Mouse (Mus musculus): ENCODE results near the gene Twist2. TPM values are rescaled to one million over a fixed set of nuclear protein-coding genes. Genes with fewer than 3 reads are reported as not detected.

The Twist2 gene
- polyA plus RNA-seq, 1 experiment from 2014 or later = 3.5 TPM

DNA sequence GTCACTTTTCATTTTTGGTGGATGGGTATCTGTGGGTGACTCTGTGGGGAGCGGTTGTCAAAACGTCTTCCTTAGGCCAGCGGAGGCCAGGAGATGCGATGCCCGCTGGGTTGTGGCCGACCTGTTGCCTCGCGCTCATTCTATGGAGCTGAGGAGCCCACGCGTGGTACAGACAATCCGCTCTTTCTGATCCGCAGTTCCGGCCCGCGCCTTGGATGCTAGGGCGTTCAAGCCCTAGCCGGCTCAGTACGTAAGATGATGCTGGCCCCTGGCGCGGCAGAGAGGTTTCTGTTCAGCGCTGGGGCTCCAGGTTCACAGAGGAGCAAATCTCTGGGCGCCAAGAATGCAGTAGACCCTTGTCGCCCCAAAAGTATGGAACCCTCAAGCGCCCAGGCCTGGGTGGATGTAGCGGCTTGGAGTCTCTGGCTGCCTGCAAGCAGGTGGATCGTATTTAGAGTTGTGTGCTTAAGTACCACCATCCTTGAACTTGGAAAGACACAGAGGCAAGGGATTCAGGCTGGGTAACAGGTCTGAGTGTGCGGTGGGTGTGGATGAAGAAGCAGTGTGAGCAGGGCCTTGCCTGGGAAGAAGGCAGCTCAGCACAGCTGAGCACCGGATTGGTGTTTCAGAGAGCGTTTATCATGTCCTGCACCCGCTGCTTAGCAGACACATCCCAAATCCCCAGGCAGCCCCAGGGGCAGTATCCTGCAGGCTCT lies 1.3 kb downstream of the Twist2 start:
- peak overlapping the region; percentile 64 for H3K9ac ChIP-seq (ENCODE audit: low read depth, low read length)
- H3K4me2 ChIP-seq (ENCODE audit: low read length) = peak overlapping the region; percentile 75
- 6% methylated on average over 30 of the region's 30 CpGs for WGBS
- peaks cover 14% of the 10 kb centered on the region for H3K4me1 ChIP-seq (ENCODE audit: control insufficient read depth, insufficient read depth, low read length)
- no peak overlapping the region for H3K27ac ChIP-seq (ENCODE audit: low read length)
- ATAC-seq = 0 out of 2 replicates have a peak, but pooled peaks have one; percentile 53
- H3K36me3 ChIP-seq (ENCODE audit: control insufficient read depth, insufficient read depth, low read length) = no peaks in the 10 kb centered on the region
- peaks cover 46% of the 10 kb centered on the region for H3K27me3 ChIP-seq (ENCODE audit: control insufficient read depth, insufficient read depth, low read depth, low read length)
- no peaks in the 10 kb centered on the region for H3K9me3 ChIP-seq (replicated peaks; ENCODE audit: control insufficient read depth, low read length, poor library complexity, severe bottlenecking)
- H3K4me3 ChIP-seq (ENCODE audit: low read depth, low read length) = peak overlapping the region; percentile 51

GRCm38 (mm10) chr1:91803416-91803815 lies 2.2 kb downstream of the Twist2 start:
- 80% methylated on average over 6 of the region's 6 CpGs for WGBS
- Histone ChIP-seq H3K9ac (ENCODE audit: low read depth, low read length) (no peak overlapping the region), H3K27me3 (ENCODE audit: control insufficient read depth, insufficient read depth, low read depth, low read length) (peaks cover 46% of the 10 kb centered on the region), H3K4me1 (ENCODE audit: control insufficient read depth, insufficient read depth, low read length) (peaks cover 14% of the 10 kb centered on the region), H3K36me3 (ENCODE audit: control insufficient read depth, insufficient read depth, low read length) (no peaks in the 10 kb centered on the region), H3K9me3 (replicated peaks; ENCODE audit: control insufficient read depth, low read length, poor library complexity, severe bottlenecking) (no peaks in the 10 kb centered on the region), H3K27ac (ENCODE audit: low read length) (no peak overlapping the region), H3K4me3 (ENCODE audit: low read depth, low read length) (no peak overlapping the region), H3K4me2 (ENCODE audit: low read length) (no peak overlapping the region)
- ATAC-seq = no peak

- H3K4me2 ChIP-seq (ENCODE audit: low read length) = no peak overlapping the region
- 88% methylated on average over 3 of the region's 3 CpGs for WGBS
Measured at GRCm38 (mm10) chr1:91816067-91816466, 14.8 kb downstream of the Twist2 start.

DNA sequence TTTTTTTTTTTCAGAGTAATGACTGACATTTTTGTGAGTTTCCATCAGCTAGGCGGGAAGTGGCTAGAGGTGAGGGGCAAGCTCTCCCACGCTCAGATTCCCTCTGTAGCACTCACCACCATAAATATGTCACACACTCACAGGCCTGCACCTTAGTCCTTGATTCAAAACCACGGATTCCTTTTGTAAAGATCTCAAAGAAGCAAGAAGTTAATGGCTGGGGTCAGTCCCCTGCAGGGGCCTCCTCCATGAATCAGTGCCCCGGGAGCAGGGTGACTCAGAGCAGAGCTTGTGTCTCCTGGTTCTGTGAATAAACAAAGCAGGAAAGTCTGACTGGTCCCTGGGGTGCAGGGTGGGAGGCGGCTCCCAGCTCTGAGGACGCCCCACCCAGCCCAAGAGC lies 15.3 kb downstream of the Twist2 start:
- Histone ChIP-seq H3K4me3 (ENCODE audit: low read depth, low read length) (no peak overlapping the region), H3K4me2 (ENCODE audit: low read length) (no peak overlapping the region), H3K9me3 (replicated peaks; ENCODE audit: control insufficient read depth, low read length, poor library complexity, severe bottlenecking) (no peaks in the 10 kb centered on the region), H3K9ac (ENCODE audit: low read depth, low read length) (no peak overlapping the region), H3K36me3 (ENCODE audit: control insufficient read depth, insufficient read depth, low read length) (no peaks in the 10 kb centered on the region), H3K27ac (ENCODE audit: low read length) (no peak overlapping the region), H3K4me1 (ENCODE audit: control insufficient read depth, insufficient read depth, low read length) (no peaks in the 10 kb centered on the region), H3K27me3 (ENCODE audit: control insufficient read depth, insufficient read depth, low read depth, low read length) (no peaks in the 10 kb centered on the region)
- 47% methylated on average over 6 of the region's 6 CpGs for WGBS
- ATAC-seq = no peak

More at GRCm38 (mm10) chr1:91816067-91816466, 14.8 kb downstream of the Twist2 start:
- H3K9me3 ChIP-seq (replicated peaks; ENCODE audit: control insufficient read depth, low read length, poor library complexity, severe bottlenecking) = no peaks in the 10 kb centered on the region
- no peaks in the 10 kb centered on the region for H3K36me3 ChIP-seq (ENCODE audit: control insufficient read depth, insufficient read depth, low read length)
- H3K9ac ChIP-seq (ENCODE audit: low read depth, low read length) = no peak overlapping the region
- no peaks in the 10 kb centered on the region for H3K27me3 ChIP-seq (ENCODE audit: control insufficient read depth, insufficient read depth, low read depth, low read length)
- no peaks in the 10 kb centered on the region for H3K4me1 ChIP-seq (ENCODE audit: control insufficient read depth, insufficient read depth, low read length)
- no peak overlapping the region for H3K4me3 ChIP-seq (ENCODE audit: low read depth, low read length)
- no peak for ATAC-seq
- no peak overlapping the region for H3K27ac ChIP-seq (ENCODE audit: low read length)

- no peak for ATAC-seq
Measured at GRCm38 (mm10) chr1:91819237-91819636, 18.0 kb downstream of the Twist2 start.

DNA sequence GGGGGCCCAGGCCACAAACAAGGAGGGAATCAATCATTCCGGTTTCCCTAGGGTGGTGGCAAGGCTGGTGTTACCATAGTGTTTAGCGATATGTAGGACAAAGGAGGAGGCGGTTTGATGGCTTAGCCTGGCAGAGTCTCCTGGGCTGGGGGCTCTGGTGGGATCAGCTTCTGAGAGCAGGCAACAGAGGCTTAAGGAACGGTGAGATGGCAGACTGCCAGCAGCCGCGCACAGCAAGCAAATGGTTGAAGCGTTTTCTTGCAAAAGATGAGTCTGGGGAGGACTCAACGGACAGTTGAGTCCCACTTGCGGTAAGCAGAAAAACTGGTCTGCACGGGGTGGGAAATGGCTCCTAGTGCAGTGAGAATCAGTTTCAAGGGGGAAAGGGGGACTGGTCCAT lies 19.3 kb downstream of the Twist2 start:
- 52% methylated on average over 10 of the region's 10 CpGs for WGBS
- H3K36me3 ChIP-seq (ENCODE audit: control insufficient read depth, insufficient read depth, low read length) = no peaks in the 10 kb centered on the region
- no peak overlapping the region for H3K4me3 ChIP-seq (ENCODE audit: low read depth, low read length)
- no peak for ATAC-seq
- no peaks in the 10 kb centered on the region for H3K27me3 ChIP-seq (ENCODE audit: control insufficient read depth, insufficient read depth, low read depth, low read length)
- no peaks in the 10 kb centered on the region for H3K9me3 ChIP-seq (replicated peaks; ENCODE audit: control insufficient read depth, low read length, poor library complexity, severe bottlenecking)
- H3K27ac ChIP-seq (ENCODE audit: low read length) = no peak overlapping the region
- no peaks in the 10 kb centered on the region for H3K4me1 ChIP-seq (ENCODE audit: control insufficient read depth, insufficient read depth, low read length)
- H3K4me2 ChIP-seq (ENCODE audit: low read length) = no peak overlapping the region; the same call in 1 of the 2 replicates
- no peak overlapping the region for H3K9ac ChIP-seq (ENCODE audit: low read depth, low read length)

More at GRCm38 (mm10) chr1:91819237-91819636, 18.0 kb downstream of the Twist2 start:
- no peak overlapping the region for H3K4me2 ChIP-seq (ENCODE audit: low read length)
- no peaks in the 10 kb centered on the region for H3K4me1 ChIP-seq (ENCODE audit: control insufficient read depth, insufficient read depth, low read length)
- H3K27me3 ChIP-seq (ENCODE audit: control insufficient read depth, insufficient read depth, low read depth, low read length) = no peaks in the 10 kb centered on the region
- no peak overlapping the region for H3K4me3 ChIP-seq (ENCODE audit: low read depth, low read length)
- no peaks in the 10 kb centered on the region for H3K36me3 ChIP-seq (ENCODE audit: control insufficient read depth, insufficient read depth, low read length)
- no peaks in the 10 kb centered on the region for H3K9me3 ChIP-seq (replicated peaks; ENCODE audit: control insufficient read depth, low read length, poor library complexity, severe bottlenecking)
- H3K9ac ChIP-seq (ENCODE audit: low read depth, low read length) = no peak overlapping the region
- H3K27ac ChIP-seq (ENCODE audit: low read length) = no peak overlapping the region
- WGBS = 63% methylated on average over 9 of the region's 9 CpGs

- Histone ChIP-seq H3K4me2 (ENCODE audit: low read length) (no peak overlapping the region), H3K9ac (ENCODE audit: low read depth, low read length) (no peak overlapping the region), H3K4me1 (ENCODE audit: control insufficient read depth, insufficient read depth, low read length) (no peaks in the 10 kb centered on the region), H3K27ac (ENCODE audit: low read length) (no peak overlapping the region), H3K9me3 (replicated peaks; ENCODE audit: control insufficient read depth, low read length, poor library complexity, severe bottlenecking) (no peaks in the 10 kb centered on the region), H3K36me3 (ENCODE audit: control insufficient read depth, insufficient read depth, low read length) (no peaks in the 10 kb centered on the region), H3K4me3 (ENCODE audit: low read depth, low read length) (no peak overlapping the region), H3K27me3 (ENCODE audit: control insufficient read depth, insufficient read depth, low read depth, low read length) (no peaks in the 10 kb centered on the region)
- WGBS = 93% methylated on average over 4 of the region's 4 CpGs
- ATAC-seq = no peak
Measured at GRCm38 (mm10) chr1:91822316-91822824, 21.1 kb downstream of the Twist2 start.

GRCm38 (mm10) chr1:91823530-91823929 lies 22.3 kb downstream of the Twist2 start:
- no peak for ATAC-seq
- no peaks in the 10 kb centered on the region for H3K36me3 ChIP-seq (ENCODE audit: control insufficient read depth, insufficient read depth, low read length)
- no peaks in the 10 kb centered on the region for H3K9me3 ChIP-seq (replicated peaks; ENCODE audit: control insufficient read depth, low read length, poor library complexity, severe bottlenecking)
- H3K27me3 ChIP-seq (ENCODE audit: control insufficient read depth, insufficient read depth, low read depth, low read length) = no peaks in the 10 kb centered on the region
- no peak overlapping the region for H3K9ac ChIP-seq (ENCODE audit: low read depth, low read length)
- H3K4me3 ChIP-seq (ENCODE audit: low read depth, low read length) = no peak overlapping the region
- WGBS = 74% methylated on average over 3 of the region's 3 CpGs
- no peak overlapping the region for H3K27ac ChIP-seq (ENCODE audit: low read length)
- no peaks in the 10 kb centered on the region for H3K4me1 ChIP-seq (ENCODE audit: control insufficient read depth, insufficient read depth, low read length)
- no peak overlapping the region for H3K4me2 ChIP-seq (ENCODE audit: low read length)

GRCm38 (mm10) chr1:91823951-91824350 lies 22.7 kb downstream of the Twist2 start:
- Histone ChIP-seq H3K9ac (ENCODE audit: low read depth, low read length) (no peak overlapping the region), H3K4me1 (ENCODE audit: control insufficient read depth, insufficient read depth, low read length) (no peaks in the 10 kb centered on the region), H3K4me2 (ENCODE audit: low read length) (no peak overlapping the region), H3K27ac (ENCODE audit: low read length) (no peak overlapping the region), H3K36me3 (ENCODE audit: control insufficient read depth, insufficient read depth, low read length) (no peaks in the 10 kb centered on the region), H3K27me3 (ENCODE audit: control insufficient read depth, insufficient read depth, low read depth, low read length) (no peaks in the 10 kb centered on the region), H3K9me3 (replicated peaks; ENCODE audit: control insufficient read depth, low read length, poor library complexity, severe bottlenecking) (no peaks in the 10 kb centered on the region), H3K4me3 (ENCODE audit: low read depth, low read length) (no peak overlapping the region)
- ATAC-seq = no peak
- 93% methylated on average over 7 of the region's 7 CpGs for WGBS
